Mouse (Mus musculus) A20 (cell line): ENCODE measurements around the gene Mpdz.

ENCODE experiments used
- DNase-seq: peaks from one replicate; pipeline ENCODE4 v3.0.0-alpha.2; 2011; ENCODE audit warnings: low read depth, low spot score

The Mpdz gene

GRCm38 (mm10) chr4:81442078-81442981, at the start of gene Mpdz:
Gene Mpdz, minus strand, starts transcription at chr4:81442815.
- no peak for DNase-seq

GRCm38 (mm10) chr4:81490556-81490955, 47.9 kb upstream of the Mpdz start:
- no peak for DNase-seq

- no peak for DNase-seq
Measured at GRCm38 (mm10) chr4:81484603-81485002, 42.0 kb upstream of the Mpdz start.

GRCm38 (mm10) chr4:81483887-81484602, 41.4 kb upstream of the Mpdz start:
- no peak for DNase-seq

GRCm38 (mm10) chr4:81483159-81483558, 40.5 kb upstream of the Mpdz start:
- no peak for DNase-seq

GRCm38 (mm10) chr4:81466821-81467220, 24.2 kb upstream of the Mpdz start:
- no peak for DNase-seq

- DNase-seq, result no peak
Measured at GRCm38 (mm10) chr4:81465172-81465571, 22.6 kb upstream of the Mpdz start.

GRCm38 (mm10) chr4:81462253-81462652, 19.6 kb upstream of the Mpdz start:
- no peak for DNase-seq

- DNase-seq, result no peak
Measured at GRCm38 (mm10) chr4:81458921-81459320, 16.3 kb upstream of the Mpdz start.

- no peak for DNase-seq
Measured at GRCm38 (mm10) chr4:81453806-81454205, 11.2 kb upstream of the Mpdz start.

- no peak for DNase-seq
Measured at GRCm38 (mm10) chr4:81452183-81452582, 9.6 kb upstream of the Mpdz start.

GRCm38 (mm10) chr4:81449413-81449812, 6.8 kb upstream of the Mpdz start:
- DNase-seq, result no peak

- DNase-seq, result no peak
Measured at GRCm38 (mm10) chr4:81443566-81443965, 951 bp upstream of the Mpdz start.

GRCm38 (mm10) chr4:81433961-81434360, 8.7 kb downstream of the Mpdz start:
- DNase-seq, result no peak

- no peak for DNase-seq
Measured at GRCm38 (mm10) chr4:81430826-81431225, 11.8 kb downstream of the Mpdz start.

GRCm38 (mm10) chr4:81430105-81430504, 12.5 kb downstream of the Mpdz start:
- no peak for DNase-seq

GRCm38 (mm10) chr4:81429670-81430069, 12.9 kb downstream of the Mpdz start:
- no peak for DNase-seq

GRCm38 (mm10) chr4:81423556-81423955, 19.1 kb downstream of the Mpdz start:
- DNase-seq, result no peak

GRCm38 (mm10) chr4:81421621-81422020, 21.0 kb downstream of the Mpdz start:
- no peak for DNase-seq

GRCm38 (mm10) chr4:81415324-81416026, 27.1 kb downstream of the Mpdz start:
- no peak for DNase-seq

- no peak for DNase-seq
Measured at GRCm38 (mm10) chr4:81414684-81415323, 27.8 kb downstream of the Mpdz start.

GRCm38 (mm10) chr4:81396883-81397282, 45.7 kb downstream of the Mpdz start:
- no peak for DNase-seq
